Mouse (Mus musculus) midbrain, embryonic 12.5 days (tissue): ENCODE results near the gene Serpinb6a. TPM values are rescaled to one million over a fixed set of nuclear protein-coding genes. Genes with fewer than 3 reads are reported as not detected.
"Not testable (repeated sequence)": the region's sequence is repeated elsewhere in the genome, so short reads cannot be mapped to it uniquely, and the experiment has no call there.

Experiments used
- ATAC-seq: fragments of 200-750 bp; cut with Nextera tagmentation; 2 replicates; pipeline ENCODE4 v1.8.0; 2017; ENCODE audit warnings: low read depth, moderate TSS enrichment, moderate library complexity; ENCODE audit not compliant: low FRiP score
- H3K27ac ChIP-seq: fragments of 300-500 bp; sonication (generic); replicated peaks from 2 replicates; pipeline ENCODE4 v1.5.1; 2016; ENCODE audit warnings: mild to moderate bottlenecking
- H3K27me3 ChIP-seq: fragments of 300-500 bp; sonication (generic); 2 replicates; pipeline ENCODE4 v1.6.1; 2016; ENCODE audit warnings: mild to moderate bottlenecking
- H3K36me3 ChIP-seq: fragments of 300-500 bp; sonication (generic); 2 replicates; pipeline ENCODE4 v1.6.1; 2016
- H3K4me1 ChIP-seq: fragments of 300-500 bp; sonication (generic); 2 replicates; pipeline ENCODE4 v1.6.1; 2016
- H3K4me2 ChIP-seq: fragments of 300-500 bp; sonication (generic); replicated peaks from 2 replicates; pipeline ENCODE4 v1.6.1; 2016; ENCODE audit warnings: mild to moderate bottlenecking, moderate library complexity
- H3K4me3 ChIP-seq: fragments of 300-500 bp; sonication (generic); 2 replicates; pipeline ENCODE4 v1.5.1; 2016; ENCODE audit warnings: mild to moderate bottlenecking
- H3K9ac ChIP-seq: fragments of 300-500 bp; sonication (generic); replicated peaks from 2 replicates; pipeline ENCODE4 v1.6.1; 2016; ENCODE audit warnings: mild to moderate bottlenecking, moderate library complexity
- H3K9me3 ChIP-seq: fragments of 300-500 bp; sonication (generic); 2 replicates; pipeline ENCODE4 v1.6.1; 2016; ENCODE audit warnings: mild to moderate bottlenecking
- WGBS: fragments of 180-500 bp; shearing (Covaris S2); methylation state at CpG from one replicate; pipeline ENCODE4 v1.1.7; 2016; 5-methylcytosine and 5-hydroxymethylcytosine counted together
- polyA plus RNA-seq: library from polyadenylated mRNA; unstranded; fragments of >200 nt; fragmentation: Nextera tagmentation; extraction: Ambion mirVana; gene quantifications from 2 replicates; pipeline ENCODE4 v1.2.1, GENCODE M21; 2016

Gene Serpinb6a
- polyA plus RNA-seq, 1 experiment from 2014 or later: 40.1 TPM

GRCm38 (mm10) chr13:33937587-33937986 lies 65.0 kb downstream of the Serpinb6a start:
- H3K27me3 ChIP-seq, H3K36me3 ChIP-seq, H3K27ac ChIP-seq, H3K9me3 ChIP-seq, H3K4me3 ChIP-seq, H3K4me2 ChIP-seq, H3K4me1 ChIP-seq, ATAC-seq, H3K9ac ChIP-seq: not testable (repeated sequence)

- H3K36me3 ChIP-seq: no peaks in the 10 kb centered on the region
- H3K4me3 ChIP-seq: no peak overlapping the region
- 90% methylated on average over 5 of the region's 5 CpGs for WGBS
- no peak for ATAC-seq
- peaks cover 4% of the 10 kb centered on the region; the same call in 1 of the 2 replicates for H3K4me1 ChIP-seq
- H3K27me3 ChIP-seq: 0 out of 2 replicates have a peak, but pooled peaks cover 4% of the 10 kb centered on the region
- H3K27ac ChIP-seq: no peak overlapping the region
- H3K9me3 ChIP-seq: no peaks in the 10 kb centered on the region
- no peak overlapping the region for H3K4me2 ChIP-seq
- H3K9ac ChIP-seq: no peak overlapping the region
Observed at GRCm38 (mm10) chr13:33937151-33937550, 65.4 kb downstream of the Serpinb6a start.

GRCm38 (mm10) chr13:33935465-33936181 lies 67.0 kb downstream of the Serpinb6a start:
- under 1% methylated on average over 40 of the region's 44 CpGs for WGBS
- Histone ChIP-seq H3K9me3 (no peaks in the 10 kb centered on the region), H3K4me1 (peaks cover 4% of the 10 kb centered on the region; the same call in 1 of the 2 replicates), H3K27me3 (0 out of 2 replicates have a peak, but pooled peaks cover 4% of the 10 kb centered on the region), H3K9ac (peak overlapping the region; percentile 59), H3K27ac (no peak overlapping the region), H3K36me3 (no peaks in the 10 kb centered on the region), H3K4me3 (peak overlapping the region; percentile 52), H3K4me2 (peak overlapping the region; percentile 87)
- ATAC-seq: peak; percentile 88

GRCm38 (mm10) chr13:33934743-33935142 lies 67.9 kb downstream of the Serpinb6a start:
- WGBS: 80% methylated on average over 6 of the region's 6 CpGs
- no peaks in the 10 kb centered on the region for H3K9me3 ChIP-seq
- peaks cover 4% of the 10 kb centered on the region; the same call in 1 of the 2 replicates for H3K4me1 ChIP-seq
- H3K27ac ChIP-seq: no peak overlapping the region
- H3K4me2 ChIP-seq: no peak overlapping the region
- H3K36me3 ChIP-seq: no peaks in the 10 kb centered on the region
- H3K27me3 ChIP-seq: 0 out of 2 replicates have a peak, but pooled peaks cover 4% of the 10 kb centered on the region
- H3K9ac ChIP-seq: no peak overlapping the region
- no peak overlapping the region for H3K4me3 ChIP-seq
- no peak for ATAC-seq

- Histone ChIP-seq H3K4me2 (no peak overlapping the region), H3K9me3 (no peaks in the 10 kb centered on the region), H3K36me3 (no peaks in the 10 kb centered on the region), H3K9ac (no peak overlapping the region), H3K27me3 (0 out of 2 replicates have a peak, but pooled peaks cover 4% of the 10 kb centered on the region), H3K4me1 (peaks cover 4% of the 10 kb centered on the region; the same call in 1 of the 2 replicates), H3K4me3 (no peak overlapping the region), H3K27ac (no peak overlapping the region)
- no peak for ATAC-seq
- 84% methylated on average over 3 of the region's 3 CpGs for WGBS
Observed at GRCm38 (mm10) chr13:33930912-33931311, 71.7 kb downstream of the Serpinb6a start.

GRCm38 (mm10) chr13:33930281-33930680 lies 72.3 kb downstream of the Serpinb6a start:
- 79% methylated on average over 2 of the region's 2 CpGs for WGBS
- H3K4me2 ChIP-seq: no peak overlapping the region
- ATAC-seq: no peak
- no peak overlapping the region for H3K27ac ChIP-seq
- H3K4me3 ChIP-seq: no peak overlapping the region
- H3K27me3 ChIP-seq: 0 out of 2 replicates have a peak, but pooled peaks cover 4% of the 10 kb centered on the region
- no peak overlapping the region for H3K9ac ChIP-seq
- no peaks in the 10 kb centered on the region for H3K9me3 ChIP-seq
- 0 out of 2 replicates have a peak, but pooled peaks cover under 1% of the 10 kb centered on the region for H3K4me1 ChIP-seq
- H3K36me3 ChIP-seq: no peaks in the 10 kb centered on the region

GRCm38 (mm10) chr13:33921699-33922098 lies 80.9 kb downstream of the Serpinb6a start:
- Histone ChIP-seq H3K4me3 (no peak overlapping the region), H3K36me3 (peaks cover 21% of the 10 kb centered on the region; the same call in 1 of the 2 replicates), H3K9me3 (no peaks in the 10 kb centered on the region), H3K4me1 (no peaks in the 10 kb centered on the region), H3K9ac (no peak overlapping the region), H3K4me2 (no peak overlapping the region), H3K27ac (no peak overlapping the region), H3K27me3 (no peaks in the 10 kb centered on the region)
- ATAC-seq: no peak
- 84% methylated on average over 5 of the region's 5 CpGs for WGBS

- H3K4me3 ChIP-seq: no peak overlapping the region
- H3K4me2 ChIP-seq: no peak overlapping the region
- no peaks in the 10 kb centered on the region for H3K27me3 ChIP-seq
- H3K27ac ChIP-seq: no peak overlapping the region
- ATAC-seq: no peak
- no peak overlapping the region for H3K9ac ChIP-seq
- H3K36me3 ChIP-seq: peaks cover 23% of the 10 kb centered on the region; the same call in 1 of the 2 replicates
- WGBS: 88% methylated on average over 6 of the region's 6 CpGs
- no peaks in the 10 kb centered on the region for H3K4me1 ChIP-seq
- H3K9me3 ChIP-seq: no peaks in the 10 kb centered on the region
Observed at GRCm38 (mm10) chr13:33921041-33921440, 81.6 kb downstream of the Serpinb6a start.

- no peak overlapping the region for H3K4me3 ChIP-seq
- H3K27me3 ChIP-seq: no peaks in the 10 kb centered on the region
- no peak for ATAC-seq
- H3K9ac ChIP-seq: no peak overlapping the region
- H3K4me1 ChIP-seq: no peaks in the 10 kb centered on the region
- H3K36me3 ChIP-seq: no peaks in the 10 kb centered on the region
- 78% methylated on average over 3 of the region's 3 CpGs for WGBS
- no peaks in the 10 kb centered on the region for H3K9me3 ChIP-seq
- H3K4me2 ChIP-seq: no peak overlapping the region
- H3K27ac ChIP-seq: no peak overlapping the region
Observed at GRCm38 (mm10) chr13:33906821-33907220, 95.8 kb downstream of the Serpinb6a start.

- no peak for ATAC-seq
- WGBS: 80% methylated on average over 18 of the region's 18 CpGs
Observed at GRCm38 (mm10) chr13:33905176-33905954, 97.2 kb downstream of the Serpinb6a start, which contains the start of gene Serpinb6c. Serpinb6c (minus strand) TSS chr13:33905708.

GRCm38 (mm10) chr13:33903290-33903689 lies 99.3 kb downstream of the Serpinb6a start:
- Histone ChIP-seq H3K4me3 (no peak overlapping the region), H3K9me3 (no peaks in the 10 kb centered on the region), H3K27me3 (no peaks in the 10 kb centered on the region), H3K9ac (no peak overlapping the region), H3K4me1 (no peaks in the 10 kb centered on the region), H3K36me3 (no peaks in the 10 kb centered on the region), H3K27ac (no peak overlapping the region), H3K4me2 (no peak overlapping the region)
- ATAC-seq: no peak
- 89% methylated on average over 2 of the region's 2 CpGs for WGBS

More at GRCm38 (mm10) chr13:33905176-33905954, 97.2 kb downstream of the Serpinb6a start, which contains the start of gene Serpinb6c:
- H3K36me3 ChIP-seq: no peaks in the 10 kb centered on the region
- H3K9ac ChIP-seq: no peak within 1 kb of the TSS
- no peak within 1 kb of the TSS for H3K4me2 ChIP-seq
- no peak within 1 kb of the TSS for H3K4me3 ChIP-seq
- H3K27me3 ChIP-seq: no peaks in the 10 kb centered on the region
- no peaks in the 10 kb centered on the region for H3K9me3 ChIP-seq
- H3K27ac ChIP-seq: no peak within 1 kb of the TSS
- no peaks in the 10 kb centered on the region for H3K4me1 ChIP-seq

GRCm38 (mm10) chr13:33894207-33894606 lies 108.4 kb downstream of the Serpinb6a start:
- Histone ChIP-seq H3K9me3 (no peaks in the 10 kb centered on the region), H3K9ac (no peak overlapping the region), H3K36me3 (no peaks in the 10 kb centered on the region), H3K27me3 (no peaks in the 10 kb centered on the region), H3K27ac (no peak overlapping the region), H3K4me1 (no peaks in the 10 kb centered on the region), H3K4me2 (no peak overlapping the region), H3K4me3 (no peak overlapping the region)
- WGBS: 41% methylated on average over 2 of the region's 2 CpGs
- no peak for ATAC-seq
